Mouse (Mus musculus): Measurements from ENCODE around the gene Fut2.
"Not testable (repeated sequence)": the region's sequence is repeated elsewhere in the genome, so short reads cannot be mapped to it uniquely, and the experiment has no call there.

The Fut2 gene

DNA sequence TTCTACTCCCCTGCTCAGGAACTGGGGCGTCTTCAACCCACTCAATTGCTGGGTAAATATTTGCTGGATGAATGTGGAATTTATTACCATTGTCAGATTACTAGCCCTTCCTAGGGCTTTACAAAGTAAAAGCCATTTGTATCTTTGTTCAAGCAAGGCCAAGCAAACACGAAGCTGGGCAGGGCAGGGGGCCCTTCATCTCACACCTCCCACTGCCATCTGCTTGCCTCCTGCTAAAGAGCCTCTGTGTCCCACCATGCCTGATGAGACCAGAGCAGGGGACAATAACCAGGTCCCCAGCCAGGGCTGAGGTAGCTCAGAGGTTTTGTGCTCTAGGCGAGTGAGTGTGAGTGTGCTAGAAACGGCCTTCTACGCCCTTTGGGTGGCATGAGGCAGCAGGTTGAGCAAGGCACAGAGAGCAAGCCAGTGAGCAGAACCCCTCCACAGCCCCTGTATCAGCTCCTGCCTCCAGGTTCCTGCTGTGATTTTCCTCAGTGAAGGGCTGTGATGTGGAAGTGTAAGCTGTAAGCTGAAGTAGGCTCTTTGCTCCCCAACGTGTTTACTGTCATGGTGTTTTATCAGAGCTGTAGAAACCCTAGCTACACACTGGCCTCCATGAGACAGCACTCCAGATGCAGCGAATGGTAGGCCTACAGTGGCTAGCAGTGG lies 11.6 kb upstream of the Fut2 start:
- no peak for DNase-seq (ENCODE audit: low spot score in 2 of 2)

DNA sequence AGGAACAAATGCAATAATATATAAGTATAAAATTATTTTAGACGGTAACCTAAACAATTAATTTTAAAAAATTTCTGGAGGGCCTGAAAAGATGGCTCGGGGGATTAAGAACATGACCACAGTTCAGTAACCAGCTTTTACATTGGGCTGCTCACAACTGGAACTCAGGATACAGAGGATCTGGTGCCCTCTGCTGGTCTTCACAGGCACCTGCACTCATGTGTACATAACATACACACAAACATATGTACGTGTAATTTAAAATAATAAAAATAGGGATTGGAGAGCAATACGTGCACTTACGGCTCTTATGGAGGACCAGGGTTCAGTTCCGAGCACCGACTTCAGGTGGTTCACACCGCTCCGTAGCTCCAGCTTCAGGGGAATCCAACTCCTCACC lies 2.7 kb upstream of the Fut2 start:
- no peak for DNase-seq (ENCODE audit: low spot score in 2 of 2)

DNA sequence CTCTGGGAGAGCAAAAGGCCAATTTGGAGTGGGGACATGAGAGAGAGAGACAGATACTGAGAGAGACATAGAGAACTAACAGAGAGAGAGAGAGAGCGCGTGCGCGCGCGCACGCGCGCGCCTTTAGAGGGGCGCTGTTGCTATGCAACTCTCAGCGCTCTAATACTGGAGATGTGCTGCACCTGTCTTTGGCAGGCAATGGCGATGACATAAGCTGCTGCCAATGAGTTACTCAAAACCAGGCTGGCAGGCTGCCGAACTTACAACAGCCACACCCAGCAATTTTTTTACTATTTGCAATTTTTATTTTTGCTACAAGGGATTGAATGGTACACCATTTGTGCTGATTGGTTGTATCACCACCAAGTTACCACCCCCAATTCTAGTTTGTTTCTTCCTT lies 1.6 kb upstream of the Fut2 start:
- DNase-seq (ENCODE audit: low spot score in 2 of 2): no peak

DNA sequence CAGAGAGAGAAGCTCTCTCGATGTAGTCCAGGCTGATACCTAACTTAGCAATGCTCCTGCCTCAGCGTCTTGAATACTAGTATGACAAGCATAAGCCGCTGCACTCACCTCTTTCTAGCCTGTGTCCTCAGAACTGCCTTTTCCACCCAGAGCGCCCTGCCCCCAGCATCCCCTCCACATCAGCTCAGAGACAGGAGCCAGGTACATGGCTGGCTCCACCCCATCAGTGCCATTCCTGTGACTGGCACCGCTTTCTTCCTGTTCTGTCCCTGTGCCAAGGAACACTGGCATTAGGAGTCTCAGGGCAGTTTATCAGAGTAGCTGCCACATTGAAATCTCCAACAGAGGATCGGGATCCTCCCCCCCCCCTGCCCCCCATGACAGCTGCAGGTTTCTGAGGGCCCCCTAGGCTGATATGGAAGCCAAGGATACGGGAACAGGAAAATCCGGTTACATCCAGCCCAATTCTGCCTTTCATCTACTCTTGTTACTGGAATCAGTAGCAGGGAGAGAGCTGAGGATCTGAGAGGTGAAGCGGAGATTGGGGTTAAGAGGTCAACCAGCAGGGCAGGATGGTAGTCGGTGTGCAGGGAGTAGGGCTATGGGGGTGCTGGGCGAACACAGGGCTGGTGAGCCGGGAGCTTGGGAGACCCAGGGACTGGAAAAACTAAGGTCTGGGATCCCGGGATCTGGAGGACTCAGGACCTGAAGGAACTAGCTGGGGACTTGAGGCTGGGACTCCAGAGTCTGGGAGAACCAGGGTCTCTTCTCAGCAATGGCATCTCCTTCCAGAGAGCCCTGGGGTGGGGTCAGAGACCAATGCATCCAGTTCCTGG lies 673 bp downstream of the Fut2 start:
- DNase-seq (ENCODE audit: low spot score in 2 of 2): no peak

DNA sequence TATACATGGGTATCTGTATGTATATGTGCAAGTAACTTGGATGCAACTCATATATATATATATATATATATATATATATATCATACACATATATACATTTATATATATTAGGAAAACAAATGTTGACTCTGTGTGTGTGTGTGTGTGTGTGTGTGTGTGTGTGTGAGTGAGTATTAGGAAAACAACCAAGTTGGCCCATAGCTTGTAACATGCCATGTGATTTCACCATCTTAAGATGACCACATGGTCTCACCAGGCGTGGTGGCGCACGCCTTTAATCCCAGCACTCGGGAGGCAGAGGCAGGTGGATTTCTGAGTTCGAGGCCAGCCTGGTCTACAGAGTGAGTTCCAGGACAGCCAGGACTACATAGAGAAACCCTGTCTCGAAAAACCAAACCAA lies 4.5 kb downstream of the Fut2 start:
- DNase-seq (ENCODE audit: low spot score in 2 of 2): not testable (repeated sequence)

DNA sequence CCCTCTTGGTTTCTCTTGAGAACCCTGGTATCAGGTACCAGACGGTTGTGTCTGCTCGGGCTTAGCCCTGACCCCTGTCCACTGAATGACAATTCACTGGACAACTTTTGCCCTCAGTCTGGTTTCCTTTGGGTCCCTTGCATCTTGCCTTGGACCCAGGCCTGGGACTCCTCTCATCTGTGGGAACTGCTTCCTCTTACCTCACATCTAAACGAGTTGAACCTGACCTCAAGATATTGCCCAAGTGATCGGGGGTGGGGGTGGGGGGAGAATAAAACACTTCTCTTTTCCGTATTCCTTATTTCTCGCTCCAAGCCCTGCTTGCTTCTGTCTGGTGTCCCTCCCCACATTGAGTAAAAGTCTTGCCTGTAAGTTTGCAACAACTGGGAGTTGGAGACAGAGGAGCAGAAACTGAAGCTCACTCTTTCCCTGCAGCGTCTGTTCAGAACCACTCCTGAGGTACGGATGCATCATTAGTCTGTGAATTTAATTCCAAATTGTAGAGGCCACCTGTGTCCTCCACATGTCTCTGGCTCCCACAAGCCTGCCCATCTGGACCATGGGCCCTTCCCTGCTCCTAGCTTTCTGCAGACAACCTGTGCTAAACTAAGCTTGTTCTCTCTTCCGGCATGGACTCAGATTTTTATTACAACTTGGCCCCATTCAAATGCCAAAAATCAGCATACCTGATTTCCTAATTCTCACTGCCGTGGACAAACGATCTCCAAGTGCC lies 5.3 kb downstream of the Fut2 start:
- DNase-seq (ENCODE audit: low spot score in 2 of 2): no peak

DNA sequence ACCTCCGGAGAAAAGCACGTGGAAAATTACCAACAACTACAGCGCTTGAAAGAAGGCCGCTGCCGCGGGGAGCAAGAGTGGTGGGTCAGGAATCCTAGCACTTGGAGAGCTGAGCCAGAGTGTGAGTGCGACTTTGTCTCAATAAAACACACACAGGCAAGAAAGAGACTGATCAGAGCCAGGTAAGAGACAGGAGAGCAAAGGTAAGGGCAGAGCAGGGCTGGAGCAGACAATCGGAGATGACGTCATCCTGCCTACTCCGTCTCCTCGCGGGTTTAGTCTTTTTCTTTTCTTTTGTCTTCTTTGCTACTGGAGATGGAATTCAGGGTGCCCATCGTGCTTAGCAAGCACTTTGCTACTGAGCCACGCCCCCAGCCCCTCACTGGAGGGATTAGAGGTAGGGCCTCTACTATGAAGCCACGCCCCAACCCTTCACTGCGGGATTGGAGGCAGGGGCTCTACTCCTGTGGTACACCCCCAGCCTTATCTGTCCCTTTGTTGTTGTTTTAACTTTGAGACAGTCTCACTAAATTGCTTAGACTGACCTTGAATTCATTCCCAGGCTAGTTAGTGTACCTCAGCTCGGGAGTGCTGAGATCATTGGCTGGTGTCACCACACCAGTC lies 11.7 kb downstream of the Fut2 start:
- no peak for DNase-seq (ENCODE audit: low spot score in 2 of 2)

DNA sequence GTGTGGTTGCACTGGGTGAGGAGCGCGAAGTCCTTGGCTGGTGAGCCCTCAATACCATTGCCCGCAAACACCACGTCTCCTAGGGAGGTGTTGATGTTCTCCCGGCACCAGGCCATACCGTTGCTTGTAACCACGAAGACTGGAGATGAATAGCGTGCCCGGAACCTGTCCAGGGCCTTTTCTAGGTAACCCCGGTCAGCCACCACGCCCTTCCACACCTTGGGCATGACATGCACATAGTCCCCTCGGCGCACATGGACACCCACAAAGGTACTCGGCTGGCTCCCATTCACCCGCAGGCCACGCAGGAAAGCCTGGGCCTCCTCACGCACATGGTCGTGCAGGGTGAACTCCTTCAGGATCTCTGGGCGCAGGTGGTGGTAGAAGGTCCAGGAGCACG lies 15.7 kb downstream of the Fut2 start:
- not testable (repeated sequence) for DNase-seq (ENCODE audit: low spot score in 2 of 2)

DNA sequence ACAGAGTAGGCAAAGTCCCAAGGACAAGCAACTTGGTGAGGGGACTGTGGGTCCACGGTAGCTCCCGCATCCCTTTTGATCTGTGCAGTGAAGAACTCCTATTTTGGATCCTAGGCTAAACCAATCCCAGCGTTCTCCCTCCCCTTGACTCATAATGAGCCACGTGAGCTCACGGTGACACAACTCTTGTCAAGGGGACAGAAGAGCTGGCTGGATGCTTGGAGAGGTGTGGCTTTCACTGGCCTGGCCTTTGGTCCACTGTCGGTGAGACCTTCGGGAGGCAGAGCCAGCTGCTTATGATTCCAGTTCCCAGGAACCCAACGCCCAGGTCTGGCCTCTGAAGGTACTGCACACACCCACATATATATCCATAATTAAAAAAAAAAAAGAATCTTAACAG lies 16.8 kb downstream of the Fut2 start:
- no peak for DNase-seq (ENCODE audit: low spot score in 2 of 2)

DNA sequence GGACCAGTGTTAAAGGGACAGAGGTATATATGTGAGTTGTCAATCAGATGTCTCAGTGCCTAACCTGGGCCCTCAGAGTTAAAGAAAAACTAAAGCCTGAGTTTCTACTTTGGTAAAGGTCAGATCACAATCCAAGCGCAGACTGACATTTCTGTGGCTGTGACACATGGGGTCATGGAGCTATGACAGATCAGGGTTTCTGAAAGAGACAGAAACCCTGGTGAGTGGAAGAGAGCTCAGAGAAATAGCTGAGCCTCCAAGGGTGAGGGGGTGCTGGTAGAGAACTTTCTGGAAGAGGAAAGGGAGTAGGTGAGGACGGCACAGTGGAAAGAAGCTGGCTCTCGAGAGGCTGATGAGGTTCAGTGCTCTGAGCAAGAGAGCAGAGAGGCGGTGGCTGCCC lies 19.5 kb downstream of the Fut2 start:
- DNase-seq (ENCODE audit: low spot score in 2 of 2): no peak

DNA sequence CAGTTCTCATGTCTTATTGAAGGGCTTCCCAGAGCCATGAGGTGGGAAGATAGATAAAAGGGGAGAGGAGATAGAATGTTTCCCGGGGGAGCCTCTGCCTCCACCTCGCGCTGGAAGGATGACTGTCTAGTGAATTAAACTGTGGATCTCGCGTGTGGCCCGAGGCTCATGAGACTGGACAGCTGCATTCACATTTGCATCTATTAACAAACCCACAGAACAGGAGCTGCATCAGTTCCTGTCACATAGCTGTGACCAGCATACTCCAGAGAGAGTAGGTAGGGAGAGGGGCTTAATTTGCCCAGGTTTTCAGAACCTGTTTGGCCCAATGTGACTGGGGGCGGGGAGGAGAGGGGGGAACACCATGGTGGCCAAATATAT lies 20.6 kb downstream of the Fut2 start:
- DNase-seq (ENCODE audit: low spot score in 2 of 2): no peak

DNA sequence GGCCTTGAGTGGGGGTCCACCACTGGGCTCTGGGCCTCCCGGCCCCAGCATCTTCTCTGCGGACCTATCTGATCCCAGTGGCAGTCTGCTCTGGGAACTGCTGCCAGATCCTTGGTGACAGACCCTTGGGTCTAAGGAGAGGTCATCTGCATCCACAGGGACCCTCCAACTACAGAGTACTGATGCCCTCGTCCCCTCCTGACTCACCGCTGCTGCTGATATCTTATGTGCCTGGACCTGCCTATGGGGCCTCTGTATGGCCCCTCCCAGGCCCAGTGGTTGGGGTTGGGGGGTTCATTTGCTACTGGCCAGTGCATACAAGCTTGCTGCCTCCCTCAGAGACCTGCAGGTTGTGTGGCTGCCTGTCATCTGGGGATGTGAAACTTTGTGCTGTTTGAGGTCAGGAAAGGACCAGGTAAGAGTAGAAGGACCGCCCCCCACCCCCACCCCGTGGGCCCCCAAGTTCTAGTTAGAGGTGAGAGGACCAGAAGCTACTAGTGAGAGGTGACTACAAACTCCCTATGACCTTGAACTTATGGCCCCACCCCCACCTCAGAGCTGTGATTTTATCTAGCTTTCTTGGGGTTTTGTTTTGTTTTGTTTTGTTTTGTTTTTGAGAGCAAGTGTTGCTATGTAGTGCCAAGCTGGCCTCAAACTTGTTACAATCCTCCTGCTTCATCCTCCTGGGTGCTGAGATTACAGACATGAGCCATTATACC lies 21.2 kb downstream of the Fut2 start:
- DNase-seq (ENCODE audit: low spot score in 2 of 2): no peak

DNA sequence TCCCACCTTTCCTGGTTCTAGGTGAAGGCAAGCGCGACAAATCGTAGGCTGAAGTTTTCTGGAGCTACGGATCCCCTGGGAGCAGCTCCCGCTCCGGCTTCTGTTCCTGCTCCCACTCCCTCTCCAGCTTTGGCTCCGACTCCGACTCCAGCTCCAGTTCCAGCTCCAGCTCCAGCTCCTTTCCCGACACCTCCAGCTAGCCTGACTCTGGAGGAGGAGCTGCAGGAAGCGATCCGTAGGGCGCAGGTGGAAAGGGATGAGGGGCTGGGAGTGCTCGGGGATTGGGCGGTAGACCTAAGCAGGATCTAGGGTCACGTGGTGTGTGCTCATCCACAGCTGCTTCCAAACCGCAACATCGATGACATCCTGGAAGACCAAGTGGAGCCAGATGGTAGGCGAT lies 22.0 kb downstream of the Fut2 start:
- DNase-seq (ENCODE audit: low spot score in 2 of 2): no peak

DNA sequence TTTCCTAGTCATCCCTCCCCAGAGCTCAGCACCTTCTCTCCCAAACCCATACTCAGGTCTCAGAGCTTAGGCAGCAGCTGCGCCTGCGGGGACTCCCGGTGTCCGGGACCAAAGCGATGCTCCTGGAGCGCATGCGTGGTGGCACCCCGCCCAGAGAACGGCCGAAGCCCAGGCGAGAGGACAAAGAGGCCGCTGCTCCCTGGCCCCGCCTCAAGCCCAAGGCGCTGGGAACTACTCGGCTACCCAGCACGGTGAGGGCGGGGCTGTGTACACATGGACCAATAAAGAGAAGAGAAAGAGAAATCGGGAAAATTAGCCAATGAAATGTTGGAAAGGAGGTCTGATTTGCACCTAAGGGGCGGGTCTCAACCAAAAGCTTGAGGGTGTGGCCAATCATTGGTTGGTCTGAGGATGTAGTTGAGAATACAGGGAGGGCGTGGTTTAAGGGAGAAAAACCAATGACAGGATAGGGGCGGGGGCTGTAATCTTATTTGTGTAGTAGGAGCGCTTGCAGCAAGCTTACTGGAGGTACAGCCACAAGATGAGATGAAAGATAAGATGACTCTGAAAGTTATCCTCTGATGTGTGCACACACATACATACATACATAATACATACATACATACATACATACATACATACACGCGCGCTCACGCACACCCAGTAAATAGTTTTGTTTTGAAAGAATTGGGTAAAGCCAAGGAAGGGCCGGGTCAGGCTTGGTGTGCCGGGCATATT lies 22.6 kb downstream of the Fut2 start:
- DNase-seq (ENCODE audit: low spot score in 2 of 2): peak; percentile 80 to 83

DNA sequence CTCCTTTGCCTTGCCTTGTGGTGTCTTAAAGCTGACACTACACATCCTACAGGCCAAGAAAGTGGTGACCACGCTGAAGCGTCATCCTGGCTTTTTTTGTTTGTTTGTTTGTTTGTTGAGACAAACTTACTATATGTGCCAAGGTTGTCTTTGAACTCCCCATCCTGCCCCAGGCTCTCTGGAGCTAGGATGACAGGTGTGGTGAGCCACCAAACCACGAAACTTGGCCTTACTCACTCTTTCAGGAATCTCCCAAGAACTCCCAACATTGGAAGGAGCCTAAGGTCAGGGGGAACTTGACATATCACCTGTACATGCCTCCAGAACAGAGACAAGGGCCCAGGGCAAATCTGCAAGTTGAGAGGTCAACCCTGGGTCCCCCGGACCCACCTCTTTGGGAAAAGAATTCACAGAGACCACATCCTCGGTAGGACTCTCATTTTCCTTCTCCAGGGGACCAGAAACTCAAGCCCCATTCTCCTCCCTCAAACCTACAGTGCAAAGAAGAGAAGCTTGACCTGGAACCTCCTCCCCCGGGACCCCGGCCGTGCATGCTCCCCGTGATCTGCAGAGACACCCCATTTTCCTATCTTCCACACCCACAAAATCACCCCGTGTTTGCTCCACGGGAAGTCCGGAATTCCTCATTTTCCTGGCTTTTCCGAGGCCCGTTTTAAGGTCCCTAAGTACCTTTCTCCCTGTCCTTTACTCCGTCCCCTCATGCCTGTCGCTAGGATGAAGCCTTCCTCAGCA lies 23.5 kb downstream of the Fut2 start:
- no peak for DNase-seq (ENCODE audit: low spot score in 2 of 2)

DNA sequence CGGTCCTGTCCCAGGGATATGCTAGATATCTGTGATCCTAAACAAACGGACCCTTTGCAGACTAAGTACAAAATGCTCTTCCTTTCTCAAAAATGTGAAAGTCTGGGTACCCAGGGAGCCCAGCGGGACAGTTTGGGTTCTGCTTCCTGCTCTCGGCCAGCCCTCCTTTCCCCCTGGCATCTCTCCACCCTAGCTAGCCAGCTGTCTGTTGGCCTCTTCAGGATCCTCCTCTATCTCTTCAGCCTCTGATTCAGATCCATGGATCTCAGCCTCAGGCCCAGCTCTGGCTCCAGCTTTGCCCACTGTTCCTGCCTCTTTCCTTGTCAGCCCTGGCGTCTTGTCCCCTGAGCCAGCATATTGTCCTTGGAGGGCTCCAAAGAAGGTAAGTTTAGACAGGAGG lies 24.1 kb downstream of the Fut2 start:
- DNase-seq (ENCODE audit: low spot score in 2 of 2): no peak

DNA sequence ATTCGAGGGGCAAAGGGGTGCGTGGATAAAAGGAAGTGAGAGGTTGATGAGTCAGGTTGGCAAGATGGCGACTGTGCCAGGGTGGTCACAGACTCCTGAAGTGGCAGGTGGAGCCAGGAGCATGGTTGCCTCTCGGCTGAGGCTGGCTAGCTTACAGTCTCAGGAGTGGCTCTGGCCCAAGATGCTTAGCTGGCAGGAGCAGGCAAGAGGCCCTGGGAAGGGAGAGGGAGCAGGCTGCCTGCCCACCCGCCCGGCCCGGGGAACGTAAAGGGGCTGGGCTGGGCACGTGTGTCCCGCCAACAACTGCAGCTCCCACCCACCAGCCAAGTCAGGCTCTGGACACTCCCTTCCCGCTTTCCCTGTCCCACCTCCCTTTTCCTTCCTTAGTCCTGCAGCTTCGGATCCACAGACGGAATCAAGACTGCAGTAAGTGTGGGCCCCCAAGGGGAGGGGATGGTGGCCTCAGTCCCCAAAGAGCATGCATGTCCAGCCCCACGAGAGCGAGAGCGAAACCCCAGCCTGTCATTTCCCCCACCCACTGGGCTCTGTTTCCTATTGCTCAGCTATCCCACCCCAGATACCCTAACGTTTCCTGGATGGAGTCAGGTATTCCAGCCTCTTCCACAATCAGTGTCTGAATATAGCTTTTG lies 24.7 kb downstream of the Fut2 start:
- DNase-seq (ENCODE audit: low spot score in 2 of 2): no peak

DNA sequence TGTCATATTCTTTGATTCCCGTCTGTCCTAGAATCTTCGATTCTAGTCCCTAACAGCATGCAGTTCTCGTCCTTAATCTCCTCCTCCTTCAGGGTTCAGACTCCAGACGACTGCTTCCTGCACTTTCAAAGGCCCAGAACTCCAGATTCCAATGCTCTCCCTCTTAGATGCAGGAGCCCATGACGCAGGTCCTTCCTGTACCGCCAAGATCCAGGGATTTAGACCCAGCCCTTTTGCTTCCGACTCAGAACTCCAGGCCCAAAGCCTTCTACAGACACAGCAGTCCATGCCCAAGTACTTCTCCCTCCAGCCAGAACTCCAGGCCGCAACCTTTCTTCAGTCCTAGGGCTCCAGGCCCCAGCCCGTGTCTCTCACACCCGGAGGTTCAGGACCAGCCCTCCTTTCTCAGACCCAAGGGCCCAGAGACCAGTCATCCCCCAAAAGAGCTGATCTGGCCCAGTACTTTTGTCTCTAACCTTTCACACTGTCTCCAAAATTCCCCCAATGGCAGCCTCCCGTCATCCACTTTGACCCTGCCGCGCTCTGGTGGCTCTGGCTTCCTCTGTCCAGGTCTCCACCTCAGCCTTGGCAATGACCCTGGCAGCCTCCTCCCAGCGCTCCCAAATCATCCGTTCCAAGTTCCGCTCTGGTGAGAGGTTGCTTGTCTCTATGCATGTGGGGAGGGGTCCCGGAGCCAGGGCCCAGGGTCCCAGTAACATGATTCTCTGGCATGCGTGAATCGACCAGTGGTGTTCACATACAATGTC lies 25.8 kb downstream of the Fut2 start:
- DNase-seq (ENCODE audit: low spot score in 2 of 2): no peak

DNA sequence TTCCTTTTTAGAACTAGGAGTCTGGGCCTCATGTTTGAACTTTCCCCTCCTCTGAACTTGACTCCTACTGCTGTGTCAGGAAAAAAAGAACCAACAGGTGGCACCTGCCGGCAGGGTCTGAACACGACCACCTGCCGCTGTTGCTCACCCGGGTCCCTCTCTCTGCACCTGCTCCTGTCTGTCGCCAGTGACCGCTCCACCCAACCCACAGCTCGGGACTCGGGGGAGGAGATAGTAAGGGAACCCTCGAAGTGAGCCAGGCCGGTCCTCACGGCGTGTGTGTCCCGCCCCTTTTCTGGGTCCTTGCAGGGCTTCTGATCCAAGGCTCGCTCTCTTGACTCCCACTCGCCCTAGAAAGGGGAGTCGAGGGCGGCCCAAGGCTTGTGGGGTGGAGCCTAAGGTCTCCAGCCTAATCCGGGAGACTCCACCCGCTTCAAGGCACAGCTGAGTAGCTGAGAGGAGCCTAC lies 26.6 kb downstream of the Fut2 start, which contains the start of gene Mamstr:
Mamstr (plus strand) TSS at position 417 of the 467 bp plus-strand sequence.
- DNase-seq (ENCODE audit: low spot score in 2 of 2): no peak
